Mouse (Mus musculus): ENCODE measurements around the gene Akt3.

The Akt3 gene

GRCm38 (mm10) chr1:177186751-177187150 is 71.3 kb downstream of the Akt3 start:
- DNase-seq = no peak

GRCm38 (mm10) chr1:177179635-177180034 is 78.4 kb downstream of the Akt3 start:
- no peak for DNase-seq

GRCm38 (mm10) chr1:177175436-177175835 is 82.6 kb downstream of the Akt3 start:
- DNase-seq = peak; percentile 17

DNA sequence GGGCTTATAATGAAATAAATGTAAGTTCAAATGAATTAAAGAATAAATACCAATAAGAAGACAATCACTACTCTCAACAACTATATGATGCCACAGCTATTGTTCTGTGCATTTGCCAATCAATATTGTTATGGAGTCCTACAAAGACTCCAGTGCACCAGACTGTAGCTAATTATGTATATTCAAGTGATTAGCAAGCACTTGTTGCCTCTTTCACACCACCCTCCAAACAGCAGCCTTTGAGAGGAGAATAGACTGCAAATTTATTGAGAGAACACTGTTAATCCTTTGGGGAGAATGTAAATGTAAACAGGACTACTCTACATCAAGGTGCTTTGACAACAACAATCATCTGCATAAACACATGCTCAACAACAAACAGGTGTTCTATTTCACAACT is 86.7 kb downstream of the Akt3 start:
- no peak for DNase-seq

DNA sequence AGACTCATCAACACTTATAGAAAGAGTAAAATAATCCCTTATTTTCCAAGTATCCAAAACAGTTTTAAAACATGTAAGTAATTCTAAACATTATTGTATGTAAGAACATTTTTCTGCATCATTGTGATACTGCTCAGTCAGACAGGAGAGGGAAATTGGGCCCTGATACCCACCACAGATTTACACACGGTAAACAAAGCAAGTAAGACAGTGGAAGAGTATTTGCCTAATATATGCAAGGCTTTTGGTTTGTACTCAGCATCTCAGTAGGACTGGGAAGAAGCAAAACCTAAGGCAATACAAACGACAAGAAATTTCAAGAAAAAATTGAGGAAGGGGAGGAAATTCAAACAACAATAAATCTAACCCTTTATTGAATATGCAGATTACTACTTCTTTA is 92.2 kb downstream of the Akt3 start:
- DNase-seq = no peak

DNA sequence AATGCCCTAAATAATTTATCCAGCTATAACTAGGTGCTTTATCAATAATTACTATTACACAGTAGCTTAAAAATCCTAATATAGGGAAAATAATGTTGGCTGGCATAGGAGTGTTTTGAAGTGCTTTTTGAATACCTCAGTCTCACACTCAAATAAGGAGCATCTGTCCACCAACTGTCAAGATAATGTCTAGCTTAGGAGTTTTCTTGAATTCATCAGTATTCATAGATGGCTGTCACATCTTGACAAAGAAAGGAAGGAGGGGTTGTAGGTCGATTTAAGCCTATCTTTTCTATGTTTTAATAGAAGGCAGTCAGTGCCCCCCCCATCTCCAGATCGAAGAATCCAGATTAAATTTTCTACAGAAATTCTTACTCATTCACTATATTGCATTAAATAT is 92.7 kb downstream of the Akt3 start:
- no peak for DNase-seq

GRCm38 (mm10) chr1:177150344-177151021 is 107.5 kb downstream of the Akt3 start:
- DNase-seq = no peak

DNA sequence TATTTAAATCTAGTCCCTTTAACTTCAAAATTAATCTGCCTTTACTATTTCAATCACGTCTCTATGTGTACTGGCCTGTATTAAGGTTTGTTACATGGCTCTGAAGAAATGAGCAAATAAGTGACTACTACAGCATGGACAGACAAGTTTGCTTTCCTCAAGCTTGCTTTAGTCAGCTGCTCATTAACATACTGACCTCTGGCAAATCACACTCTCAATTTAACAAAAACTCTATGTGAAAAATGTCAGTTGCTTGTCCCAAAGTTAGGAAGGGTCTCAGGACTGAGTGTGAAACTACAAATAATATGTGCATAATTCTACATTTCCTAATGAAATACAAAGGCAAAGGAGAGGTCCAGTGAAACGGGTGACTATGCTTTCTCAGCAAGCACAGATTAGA is 109.3 kb downstream of the Akt3 start:
- no peak for DNase-seq

DNA sequence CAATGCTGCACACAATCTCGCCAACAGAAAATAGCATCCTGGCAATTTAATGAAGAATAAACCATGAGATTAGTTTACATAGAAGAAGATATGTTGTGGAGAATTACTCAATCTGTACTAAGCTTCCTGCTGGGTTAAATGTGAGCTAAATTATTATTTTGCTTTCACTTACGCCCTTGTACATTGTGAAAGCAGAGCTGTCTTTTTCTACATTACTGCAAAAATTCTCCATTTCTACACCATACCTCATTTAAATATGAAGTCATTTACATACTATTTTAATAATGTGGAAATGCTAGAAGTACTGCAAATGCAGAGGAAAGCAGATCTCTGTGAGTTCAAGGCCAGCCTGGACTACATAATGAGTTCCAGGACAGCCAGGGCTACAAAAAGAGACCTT is 116.5 kb downstream of the Akt3 start:
- no peak for DNase-seq

DNA sequence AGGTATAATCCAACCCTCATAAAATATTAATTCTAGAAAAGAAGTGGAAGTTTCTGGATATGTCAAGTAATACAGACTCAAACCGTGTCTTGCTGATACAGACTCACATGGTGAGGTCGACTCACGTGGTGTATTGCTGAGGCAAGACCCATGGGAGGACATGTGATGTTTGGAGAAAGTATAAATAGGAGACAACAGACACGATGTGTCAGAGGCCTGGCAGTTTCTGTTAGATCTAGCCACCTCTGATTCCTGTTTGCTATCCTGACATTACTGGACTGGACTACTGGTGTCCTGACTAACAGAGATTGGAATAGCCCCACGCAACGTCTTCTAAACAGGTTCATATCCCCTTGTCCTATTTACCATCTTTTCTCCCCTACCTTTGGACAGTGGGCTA is 118.4 kb downstream of the Akt3 start:
- DNase-seq = no peak

- no peak for DNase-seq
These were observed 126.5 kb downstream of the Akt3 start for GRCm38 (mm10) chr1:177131458-177131857.

GRCm38 (mm10) chr1:177126674-177127073 is 131.3 kb downstream of the Akt3 start:
- DNase-seq = peak; percentile 33

GRCm38 (mm10) chr1:177110665-177111271 is 147.2 kb downstream of the Akt3 start:
- no peak for DNase-seq

GRCm38 (mm10) chr1:177090465-177090864 is 167.5 kb downstream of the Akt3 start:
- no peak for DNase-seq

DNA sequence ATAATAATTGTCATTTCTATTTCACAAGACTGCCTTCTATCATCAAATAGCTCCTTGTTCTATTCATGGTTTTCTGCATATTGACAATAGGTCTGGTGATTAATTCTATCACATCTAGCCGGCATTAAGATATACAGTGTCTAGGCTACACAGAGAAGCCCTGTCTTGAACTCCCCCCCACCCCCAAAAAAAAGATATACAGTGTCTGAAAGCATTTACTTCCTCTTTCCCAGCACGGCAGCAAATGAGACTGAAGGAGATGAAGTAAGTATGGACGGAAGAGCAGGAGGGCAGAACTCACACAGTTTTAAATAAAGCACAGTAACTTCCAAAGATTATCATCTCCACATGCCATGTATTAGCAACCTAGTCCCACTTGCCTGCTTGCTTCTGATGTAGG is 168.5 kb downstream of the Akt3 start:
- no peak for DNase-seq

GRCm38 (mm10) chr1:177089048-177089447 is 169.0 kb downstream of the Akt3 start:
- DNase-seq = no peak

GRCm38 (mm10) chr1:177081957-177082645 is 175.9 kb downstream of the Akt3 start:
- no peak for DNase-seq

GRCm38 (mm10) chr1:177069161-177069560 is 188.8 kb downstream of the Akt3 start:
- no peak for DNase-seq

- DNase-seq = no peak
These were observed 190.8 kb downstream of the Akt3 start for GRCm38 (mm10) chr1:177067123-177067646.

DNA sequence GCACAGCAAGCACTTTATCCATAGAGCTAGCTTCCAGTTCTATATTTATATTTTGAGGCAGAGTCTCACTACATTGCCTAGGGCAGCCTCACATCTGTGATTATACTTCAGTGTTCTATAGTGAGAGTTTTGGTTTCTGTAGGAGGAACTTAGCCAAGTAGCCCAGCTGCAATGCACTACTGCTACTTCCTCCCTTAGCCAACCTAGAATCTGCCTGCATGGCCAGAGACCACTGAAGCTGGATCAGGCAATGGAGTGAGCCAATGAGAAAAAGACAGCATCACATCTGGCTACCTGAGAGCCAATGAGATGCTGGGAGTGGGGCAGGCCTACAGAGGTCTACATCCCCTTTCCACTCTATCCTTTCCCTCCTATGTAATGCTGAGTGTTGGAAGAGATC is 192.3 kb downstream of the Akt3 start:
- no peak for DNase-seq

GRCm38 (mm10) chr1:177061761-177062160 is 196.2 kb downstream of the Akt3 start:
- no peak for DNase-seq

DNA sequence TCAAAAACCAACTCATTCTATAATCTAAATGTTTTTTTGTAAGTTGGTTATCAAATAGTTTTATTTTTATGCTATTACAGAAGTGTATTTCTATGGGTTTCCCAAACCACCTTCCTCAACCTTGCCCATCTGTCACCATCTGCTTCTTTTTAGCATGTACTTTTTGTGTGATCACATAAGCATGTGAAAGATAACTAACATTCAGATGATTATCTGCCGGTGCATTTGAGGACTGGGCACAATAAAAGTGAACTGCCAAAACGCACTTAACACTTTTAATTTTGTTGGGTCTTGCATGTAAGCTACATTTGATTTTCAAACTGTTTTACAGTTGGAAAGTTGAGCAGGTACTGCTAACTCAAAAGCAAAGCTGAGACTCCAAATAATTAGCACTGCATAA is 203.1 kb downstream of the Akt3 start:
- DNase-seq = no peak

GRCm38 (mm10) chr1:177051366-177051963 is 206.5 kb downstream of the Akt3 start:
- DNase-seq = no peak

GRCm38 (mm10) chr1:177048773-177049172 is 209.2 kb downstream of the Akt3 start:
- DNase-seq = no peak
